Mouse (Mus musculus) neural tube, embryonic 13.5 days (tissue): ENCODE measurements around the gene Rnf126. TPM values are rescaled to one million over a fixed set of nuclear protein-coding genes. Genes with fewer than 3 reads are reported as not detected.

Experiments used
- ATAC-seq: fragments of 200-750 bp; cut with Nextera tagmentation; 2 replicates; pipeline ENCODE4 v1.8.0; 2017; ENCODE audit warnings: low read depth, mild to moderate bottlenecking, moderate TSS enrichment, moderate library complexity
- H3K27ac ChIP-seq: fragments of 300-500 bp; sonication (generic); replicated peaks from 2 replicates; pipeline ENCODE4 v1.5.1; 2015; ENCODE audit warnings: moderate library complexity, mild to moderate bottlenecking, inconsistent platforms
- H3K27me3 ChIP-seq: fragments of 300-500 bp; sonication (generic); 2 replicates; pipeline ENCODE4 v1.6.1; 2015; ENCODE audit warnings: mild to moderate bottlenecking, inconsistent platforms
- H3K36me3 ChIP-seq: fragments of 300-500 bp; sonication (generic); 2 replicates; pipeline ENCODE4 v1.6.1; 2015; ENCODE audit warnings: mild to moderate bottlenecking, inconsistent platforms
- H3K4me1 ChIP-seq: fragments of 300-500 bp; sonication (generic); replicated peaks from 2 replicates; pipeline ENCODE4 v1.6.1; 2015; ENCODE audit warnings: inconsistent platforms
- H3K4me2 ChIP-seq: fragments of 300-500 bp; sonication (generic); 2 replicates; pipeline ENCODE4 v1.6.1; 2015; ENCODE audit warnings: inconsistent platforms, mild to moderate bottlenecking, moderate library complexity
- H3K4me3 ChIP-seq: fragments of 300-500 bp; sonication (generic); 2 replicates; pipeline ENCODE4 v1.5.1; 2015; ENCODE audit warnings: mild to moderate bottlenecking, inconsistent platforms
- H3K9ac ChIP-seq: fragments of 300-500 bp; sonication (generic); 2 replicates; pipeline ENCODE4 v1.6.1; 2015; ENCODE audit warnings: moderate library complexity, mild to moderate bottlenecking, inconsistent platforms
- H3K9me3 ChIP-seq: fragments of 300-500 bp; sonication (generic); 2 replicates; pipeline ENCODE4 v1.6.1; 2016; ENCODE audit warnings: inconsistent platforms
- WGBS: fragments of 180-500 bp; shearing (Covaris S2); methylation state at CpG from one replicate; pipeline ENCODE4 v1.1.7; 2015; 5-methylcytosine and 5-hydroxymethylcytosine counted together
- polyA plus RNA-seq: library from polyadenylated mRNA; unstranded; fragments of >200 nt; fragmentation: Nextera tagmentation; extraction: Ambion mirVana; gene quantifications from 2 replicates; pipeline ENCODE4 v1.2.1, GENCODE M21; 2015

The Rnf126 gene
- polyA plus RNA-seq, 1 experiment from 2014 or later: 98.5 TPM

DNA sequence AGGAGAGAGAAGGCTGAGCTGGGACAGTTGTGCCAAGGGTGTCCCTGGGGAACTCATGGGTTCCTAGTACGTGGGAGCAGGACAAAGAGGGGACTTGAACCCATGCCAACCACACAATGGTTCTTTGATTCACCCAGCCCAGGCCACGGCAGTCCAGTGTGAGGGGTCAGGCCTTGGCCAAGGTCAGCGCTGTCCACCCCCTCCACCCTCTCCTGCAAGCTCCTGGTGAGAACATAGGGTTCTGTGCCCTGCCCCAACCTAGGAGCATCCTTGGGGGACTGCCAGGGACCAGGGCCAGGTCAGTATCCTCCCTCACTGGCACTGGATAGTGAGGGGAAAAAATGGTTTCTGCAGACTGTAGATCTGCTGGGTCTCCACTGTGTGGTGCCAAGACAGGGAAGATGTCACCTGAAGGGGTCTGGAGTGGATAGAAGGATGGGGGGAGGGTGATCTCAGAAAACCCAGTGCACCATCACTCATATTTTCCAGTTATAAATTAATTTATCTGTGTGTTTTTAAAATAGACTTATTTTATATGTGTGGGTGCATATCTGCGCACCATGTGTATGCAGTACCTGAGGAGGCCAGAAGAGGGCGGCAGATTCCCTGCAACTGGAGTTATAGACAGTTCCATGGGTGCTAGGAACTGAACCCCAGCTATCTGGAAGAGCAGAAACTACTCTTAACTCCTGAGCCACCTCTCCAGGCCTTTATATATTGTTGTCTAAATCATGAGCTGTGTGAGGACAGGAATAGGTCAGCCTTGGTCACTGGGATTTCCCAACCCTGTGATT, 7.9 kb upstream of the Rnf126 start:
- no peak overlapping the region for H3K27ac ChIP-seq
- peaks cover 38% of the 10 kb centered on the region for H3K27me3 ChIP-seq
- peaks cover 6% of the 10 kb centered on the region; the same call in 1 of the 2 replicates for H3K9me3 ChIP-seq
- peaks cover 27% of the 10 kb centered on the region for H3K4me1 ChIP-seq
- no peak for ATAC-seq
- H3K36me3 ChIP-seq: no peaks in the 10 kb centered on the region
- no peak overlapping the region for H3K4me3 ChIP-seq
- WGBS: 65% methylated on average over 5 of the region's 5 CpGs
- no peak overlapping the region for H3K9ac ChIP-seq
- no peak overlapping the region for H3K4me2 ChIP-seq

DNA sequence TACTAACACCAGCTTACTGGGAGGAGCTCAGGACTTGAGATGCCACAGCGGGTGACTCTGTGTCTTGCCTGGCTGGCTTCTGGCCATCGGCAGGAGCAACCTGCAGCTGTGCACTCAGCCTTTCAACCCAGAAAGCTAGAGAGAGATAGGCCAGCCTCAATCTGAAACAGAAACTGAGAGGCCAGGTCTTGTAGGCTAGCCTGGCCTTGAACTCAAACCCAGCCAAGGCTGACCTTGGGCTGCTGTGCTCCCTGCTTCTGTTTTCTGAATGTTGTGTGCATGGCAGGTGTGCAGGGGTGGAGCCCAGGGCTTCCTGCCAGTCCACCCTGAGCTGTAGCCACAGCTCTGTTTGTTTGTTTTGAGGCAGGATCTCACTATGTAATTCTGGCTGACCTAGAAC, 6.5 kb upstream of the Rnf126 start:
- Histone ChIP-seq H3K36me3 (no peaks in the 10 kb centered on the region), H3K4me2 (no peak overlapping the region)
- 93% methylated on average over 2 of the region's 2 CpGs for WGBS

DNA sequence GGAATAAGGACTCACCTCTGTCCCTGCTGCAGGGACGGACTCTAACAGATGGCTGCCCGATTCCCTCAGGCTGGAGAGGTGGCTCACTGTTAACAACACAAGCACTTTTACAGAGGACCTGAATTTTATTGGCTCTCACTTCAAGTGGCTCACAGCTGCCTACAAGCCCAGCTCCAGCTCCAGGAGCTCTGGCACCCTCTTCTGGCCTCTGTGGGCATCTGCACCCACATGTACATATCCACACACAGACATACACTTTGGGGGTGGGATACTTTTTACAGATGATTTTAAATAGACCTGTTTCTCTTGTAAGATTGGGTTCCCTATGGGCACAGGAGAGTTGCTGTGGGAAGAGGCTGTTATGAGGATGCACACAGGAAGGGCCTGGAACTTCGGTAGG, 5.6 kb upstream of the Rnf126 start:
- Histone ChIP-seq H3K9ac (no peak overlapping the region), H3K4me3 (no peak overlapping the region), H3K4me2 (no peak overlapping the region), H3K27ac (no peak overlapping the region), H3K36me3 (no peaks in the 10 kb centered on the region), H3K4me1 (peaks cover 20% of the 10 kb centered on the region), H3K9me3 (peaks cover 6% of the 10 kb centered on the region; the same call in 1 of the 2 replicates), H3K27me3 (peaks cover 14% of the 10 kb centered on the region)
- WGBS: 94% methylated on average over 3 of the region's 3 CpGs
- no peak for ATAC-seq

More for the DNA sequence above, 6.5 kb upstream of the Rnf126 start:
- no peak overlapping the region for H3K4me3 ChIP-seq
- no peak overlapping the region for H3K27ac ChIP-seq
- no peak overlapping the region for H3K9ac ChIP-seq
- H3K27me3 ChIP-seq: peaks cover 23% of the 10 kb centered on the region
- H3K9me3 ChIP-seq: peaks cover 6% of the 10 kb centered on the region; the same call in 1 of the 2 replicates
- peaks cover 20% of the 10 kb centered on the region for H3K4me1 ChIP-seq
- ATAC-seq: no peak

DNA sequence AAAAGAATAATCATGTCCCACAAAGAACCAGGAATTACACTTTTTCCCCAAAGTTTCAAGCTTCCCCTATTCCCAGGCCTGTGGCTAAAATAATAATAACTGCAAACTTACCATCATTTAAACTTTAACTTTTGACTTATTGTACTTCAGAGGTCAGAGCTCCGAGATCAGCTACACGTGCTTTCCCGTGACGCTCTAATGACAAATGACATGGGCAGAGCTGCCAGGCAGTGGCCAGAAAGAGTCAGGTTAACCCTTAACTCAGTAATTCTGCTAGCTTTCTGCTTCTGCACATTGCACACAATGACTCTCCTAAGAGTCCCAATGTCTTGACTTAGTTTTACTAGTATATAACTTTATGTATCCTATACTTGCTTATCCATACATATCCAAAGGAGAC, 2.6 kb upstream of the Rnf126 start:
- Histone ChIP-seq H3K27me3 (no peaks in the 10 kb centered on the region), H3K9me3 (no peaks in the 10 kb centered on the region), H3K27ac (no peak overlapping the region), H3K4me2 (no peak overlapping the region), H3K9ac (no peak overlapping the region), H3K4me3 (no peak overlapping the region), H3K36me3 (no peaks in the 10 kb centered on the region), H3K4me1 (peaks cover 32% of the 10 kb centered on the region)
- WGBS: 48% methylated on average over 4 of the region's 4 CpGs
- no peak for ATAC-seq

DNA sequence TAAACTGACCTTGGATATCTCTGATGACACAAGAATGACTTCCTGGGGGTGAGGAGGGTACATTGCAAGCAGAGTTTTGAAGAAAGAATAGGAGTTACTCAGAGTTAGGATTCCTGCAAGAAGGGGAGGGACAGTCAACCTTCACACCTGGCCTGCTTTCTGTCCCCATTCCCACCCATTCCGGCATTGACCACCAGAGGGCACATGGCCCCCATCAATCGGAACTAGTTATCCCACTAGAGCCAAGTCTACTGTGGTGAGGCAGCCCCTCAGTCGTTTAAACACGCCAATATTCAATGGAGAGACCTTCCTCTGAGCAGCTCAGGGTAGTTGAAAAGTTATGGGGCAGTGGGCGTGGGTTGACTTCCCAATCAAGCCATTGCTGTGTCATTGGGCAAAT, 1.6 kb upstream of the Rnf126 start:
- under 1% methylated on average over 5 of the region's 5 CpGs for WGBS
- peak overlapping the region; percentile 96 for H3K4me2 ChIP-seq
- H3K36me3 ChIP-seq: no peaks in the 10 kb centered on the region
- no peak for ATAC-seq
- H3K9ac ChIP-seq: no peak overlapping the region
- H3K4me1 ChIP-seq: peaks cover 40% of the 10 kb centered on the region
- H3K9me3 ChIP-seq: no peaks in the 10 kb centered on the region
- no peaks in the 10 kb centered on the region for H3K27me3 ChIP-seq
- no peak overlapping the region for H3K27ac ChIP-seq
- H3K4me3 ChIP-seq: 0 out of 2 replicates have a peak overlapping the region, but pooled peaks have one; percentile 95

DNA sequence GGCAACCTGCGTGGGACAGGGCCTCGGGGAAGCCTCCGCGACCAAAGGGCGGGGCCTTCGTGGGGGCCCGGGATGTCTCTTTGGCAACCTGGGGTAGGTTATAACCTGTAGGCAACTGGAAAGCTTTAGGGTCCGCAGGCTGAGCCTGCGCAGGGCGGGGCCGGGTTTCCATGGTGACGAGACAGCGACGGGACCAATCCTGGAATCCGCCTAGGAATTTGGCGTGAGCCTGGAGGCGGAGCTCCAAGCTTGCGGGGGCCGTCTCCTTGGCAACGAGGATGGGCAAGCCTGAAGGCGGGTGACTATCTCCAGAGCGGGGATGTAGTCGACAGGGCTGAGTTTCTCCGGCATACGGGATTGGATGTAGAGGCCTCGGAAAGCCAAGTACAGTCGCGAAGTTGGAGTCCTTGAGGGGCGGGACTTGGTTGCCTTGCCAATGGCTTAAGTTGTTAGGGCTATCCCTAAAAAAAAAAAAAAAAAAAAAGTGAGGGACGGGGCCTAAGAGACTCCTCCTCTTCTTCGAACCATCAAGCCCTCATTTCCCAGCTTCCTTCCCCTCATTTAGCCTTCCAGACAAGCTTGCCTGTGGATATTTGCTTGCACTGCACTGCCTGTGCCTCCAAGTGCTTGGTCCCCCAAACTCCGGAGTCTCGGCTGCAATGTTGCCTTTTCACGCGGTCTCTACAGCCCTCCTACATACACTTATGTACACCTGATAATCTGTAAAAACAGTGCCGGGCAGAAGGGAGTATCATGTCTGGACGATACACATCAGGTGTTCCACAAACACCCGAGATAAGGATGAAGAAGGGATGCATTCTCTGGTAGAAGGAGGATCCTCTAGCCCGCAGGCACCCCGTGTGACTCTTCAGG, 856 bp upstream of the Rnf126 start:
- WGBS: 12% methylated on average over 40 of the region's 40 CpGs

DNA sequence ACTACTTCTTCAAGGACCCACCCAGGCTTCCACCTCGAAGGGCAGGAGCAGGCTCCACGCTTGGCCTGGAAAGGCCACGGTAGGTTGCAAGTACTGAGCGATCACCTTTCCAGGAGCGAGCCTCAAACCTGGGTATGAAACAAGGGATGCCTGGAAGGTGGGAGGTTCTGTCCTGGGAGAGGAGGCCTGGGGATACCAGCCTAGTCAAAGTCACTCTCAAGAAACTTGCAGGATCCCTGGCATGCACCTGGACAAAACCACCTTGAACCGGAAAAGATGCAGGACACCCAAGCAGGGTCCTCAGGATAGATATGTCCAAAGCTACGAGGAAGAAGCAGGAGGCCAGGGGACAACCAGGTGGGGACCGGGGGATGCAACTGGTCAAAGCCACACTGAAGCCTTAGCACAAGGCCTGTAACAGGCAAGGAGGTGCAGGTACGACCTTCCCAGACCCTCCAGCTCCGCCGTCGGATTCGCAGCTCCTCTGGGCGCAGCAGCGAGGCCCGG, 698 bp downstream of the Rnf126 start:
- no peak for ATAC-seq
- Histone ChIP-seq H3K4me1 (peaks cover 40% of the 10 kb centered on the region), H3K9me3 (no peaks in the 10 kb centered on the region), H3K27ac (peak overlapping the region; percentile 94), H3K36me3 (peaks cover 18% of the 10 kb centered on the region), H3K4me2 (peak overlapping the region; percentile 96), H3K4me3 (peak overlapping the region; percentile 95), H3K27me3 (no peaks in the 10 kb centered on the region), H3K9ac (peak overlapping the region; percentile 96)
- 10% methylated on average over 16 of the region's 16 CpGs for WGBS

More for the DNA sequence above, 856 bp upstream of the Rnf126 start:
- Histone ChIP-seq H3K27ac (peak overlapping the region; percentile 94), H3K36me3 (peaks cover 2% of the 10 kb centered on the region; the same call in 1 of the 2 replicates), H3K4me1 (peaks cover 40% of the 10 kb centered on the region), H3K9ac (peak overlapping the region; percentile 96), H3K27me3 (no peaks in the 10 kb centered on the region), H3K4me2 (peak overlapping the region; percentile 96), H3K9me3 (no peaks in the 10 kb centered on the region), H3K4me3 (peak overlapping the region; percentile 95)
- peak; percentile 88 for ATAC-seq

DNA sequence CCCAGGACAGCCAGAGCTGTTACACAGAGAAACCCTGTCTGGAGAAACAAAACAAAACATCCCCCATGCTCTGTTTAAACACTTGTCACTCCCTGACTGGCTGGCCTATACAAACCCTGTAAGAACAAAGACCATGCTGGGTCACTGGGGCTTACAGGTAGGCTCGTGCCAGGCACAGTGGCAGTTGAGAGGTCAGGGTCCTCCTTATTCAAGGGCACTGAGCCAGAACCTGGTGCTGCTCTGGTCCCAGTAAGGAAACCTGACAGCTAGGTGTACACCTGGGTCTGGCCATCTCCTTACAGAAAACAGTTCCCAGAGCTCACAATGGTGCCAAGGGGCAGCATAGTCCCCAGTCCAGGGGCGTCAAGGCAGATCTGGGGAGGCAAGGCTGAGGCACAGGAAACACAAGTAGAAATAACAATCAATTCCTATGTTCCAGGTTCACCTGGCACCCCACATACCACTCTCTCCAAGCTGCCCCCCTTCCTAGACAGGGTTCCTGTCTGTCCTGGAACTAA, 1.5 kb downstream of the Rnf126 start:
- H3K9ac ChIP-seq: peak overlapping the region; percentile 96
- peak overlapping the region; percentile 95 for H3K4me3 ChIP-seq
- no peaks in the 10 kb centered on the region for H3K9me3 ChIP-seq
- peak overlapping the region; percentile 96 for H3K4me2 ChIP-seq
- ATAC-seq: no peak
- WGBS: 80% methylated on average over 2 of the region's 2 CpGs
- H3K27me3 ChIP-seq: no peaks in the 10 kb centered on the region
- H3K4me1 ChIP-seq: peaks cover 40% of the 10 kb centered on the region
- H3K36me3 ChIP-seq: peaks cover 25% of the 10 kb centered on the region
- H3K27ac ChIP-seq: no peak overlapping the region

DNA sequence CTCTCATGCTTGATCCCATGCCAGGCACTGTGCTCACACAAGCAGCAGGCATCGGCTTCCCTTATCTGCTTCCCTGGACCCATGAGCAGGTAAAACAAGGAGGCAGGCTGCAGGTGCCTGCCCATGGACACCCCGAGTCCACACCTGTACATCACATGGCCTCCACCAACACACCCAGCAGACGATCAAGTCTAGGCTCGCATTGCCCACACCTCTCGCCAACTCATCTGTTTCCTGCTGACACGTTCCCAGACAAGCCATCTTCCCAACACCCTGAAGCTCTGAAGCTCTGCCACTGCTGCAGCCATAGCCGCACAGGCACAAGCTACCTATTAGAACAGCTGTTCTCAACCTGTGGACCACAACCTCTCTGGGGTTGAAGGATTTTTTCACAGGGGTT, 2.5 kb downstream of the Rnf126 start:
- 93% methylated on average over 7 of the region's 7 CpGs for WGBS
- Histone ChIP-seq H3K27ac (no peak overlapping the region), H3K9ac (peak overlapping the region; percentile 57; the same call in 1 of the 2 replicates), H3K9me3 (no peaks in the 10 kb centered on the region), H3K36me3 (peaks cover 32% of the 10 kb centered on the region), H3K4me3 (no peak overlapping the region), H3K4me1 (peaks cover 40% of the 10 kb centered on the region), H3K4me2 (no peak overlapping the region), H3K27me3 (no peaks in the 10 kb centered on the region)
- no peak for ATAC-seq

DNA sequence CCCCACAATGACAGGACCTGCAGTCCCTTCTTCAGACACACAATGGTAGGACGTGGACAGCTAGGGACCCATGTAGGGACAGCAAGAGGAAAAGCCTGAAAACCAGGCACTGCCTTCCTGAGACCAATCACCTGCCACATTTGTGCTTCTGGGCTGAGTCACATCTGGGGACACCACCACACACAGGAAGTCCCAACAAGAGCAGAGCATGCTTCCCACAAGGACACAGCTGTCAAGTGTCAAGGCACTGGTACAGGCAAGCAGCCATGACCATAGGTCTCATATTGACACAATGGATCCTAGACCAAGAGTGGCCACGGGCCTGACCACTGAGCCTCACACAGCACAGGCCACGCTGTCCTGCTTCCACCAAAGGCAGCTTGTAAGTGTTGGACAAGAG, 3.9 kb downstream of the Rnf126 start:
- Histone ChIP-seq H3K27ac (no peak overlapping the region), H3K9ac (no peak overlapping the region), H3K9me3 (no peaks in the 10 kb centered on the region), H3K27me3 (no peaks in the 10 kb centered on the region), H3K36me3 (peaks cover 46% of the 10 kb centered on the region), H3K4me1 (peaks cover 31% of the 10 kb centered on the region), H3K4me2 (no peak overlapping the region), H3K4me3 (no peak overlapping the region)
- 91% methylated on average over 3 of the region's 3 CpGs for WGBS
- ATAC-seq: no peak

DNA sequence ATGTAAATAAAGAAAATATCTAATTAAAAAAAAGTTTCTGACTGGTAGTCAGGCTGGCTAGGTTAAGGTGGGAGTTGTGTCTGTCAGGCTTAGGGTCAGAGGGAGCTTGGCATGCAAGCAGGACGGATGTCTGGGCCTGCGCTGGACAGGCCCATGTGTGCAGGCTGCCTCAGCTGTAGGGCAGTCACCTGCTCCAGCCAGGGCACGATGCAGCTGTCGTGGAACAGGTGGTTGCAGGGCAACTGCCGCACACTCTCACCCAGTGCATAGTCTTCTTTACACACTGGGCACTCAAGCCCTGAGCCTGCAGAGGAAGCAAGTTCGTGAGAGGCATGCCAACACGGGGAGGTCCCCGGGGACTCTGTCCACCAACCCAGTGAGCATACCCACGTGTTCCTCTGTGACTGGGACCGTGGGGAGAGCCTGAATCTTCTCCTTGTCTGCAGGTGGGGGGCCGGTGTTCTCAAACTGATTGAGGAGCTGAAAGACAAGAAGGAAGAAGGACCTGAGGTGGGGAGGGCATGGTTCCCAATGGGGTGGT, 6.1 kb downstream of the Rnf126 start:
- WGBS: 93% methylated on average over 11 of the region's 11 CpGs
- H3K27me3 ChIP-seq: no peaks in the 10 kb centered on the region
- H3K4me3 ChIP-seq: no peak overlapping the region
- ATAC-seq: no peak
- H3K9ac ChIP-seq: no peak overlapping the region
- H3K4me2 ChIP-seq: no peak overlapping the region
- peaks cover 68% of the 10 kb centered on the region for H3K36me3 ChIP-seq
- peaks cover 21% of the 10 kb centered on the region for H3K4me1 ChIP-seq
- no peak overlapping the region for H3K27ac ChIP-seq
- no peaks in the 10 kb centered on the region for H3K9me3 ChIP-seq
